Mouse (Mus musculus): ENCODE results near the gene Mta3. TPM values are rescaled to one million over a fixed set of nuclear protein-coding genes. Genes with fewer than 3 reads are reported as not detected.

Mta3 gene
- polyA plus RNA-seq, 2 experiments from 2014 or later = 80.0 to 105 TPM

GRCm38 (mm10) chr17:83767064-83767463 is 61.1 kb downstream of the Mta3 start:
- no peak for ATAC-seq

- ATAC-seq = no peak
Observed at GRCm38 (mm10) chr17:83768309-83768708, 62.3 kb downstream of the Mta3 start.

GRCm38 (mm10) chr17:83770371-83770770 is 64.4 kb downstream of the Mta3 start:
- ATAC-seq = no peak

- ATAC-seq = no peak
Observed at GRCm38 (mm10) chr17:83770931-83771330, 65.0 kb downstream of the Mta3 start.

- ATAC-seq = no peak
Observed at GRCm38 (mm10) chr17:83772110-83772509, 66.1 kb downstream of the Mta3 start.

- peak; percentile 80 for ATAC-seq
Observed at GRCm38 (mm10) chr17:83772711-83773110, 66.7 kb downstream of the Mta3 start.

- ATAC-seq = no peak
Observed at GRCm38 (mm10) chr17:83776965-83777364, 71.0 kb downstream of the Mta3 start.

GRCm38 (mm10) chr17:83777462-83778051 is 71.6 kb downstream of the Mta3 start:
- no peak for ATAC-seq

- ATAC-seq = no peak
Observed at GRCm38 (mm10) chr17:83780228-83780627, 74.3 kb downstream of the Mta3 start.

GRCm38 (mm10) chr17:83782740-83783139 is 76.8 kb downstream of the Mta3 start:
- ATAC-seq = no peak

- ATAC-seq = no peak
Observed at GRCm38 (mm10) chr17:83786418-83786817, 80.5 kb downstream of the Mta3 start.

GRCm38 (mm10) chr17:83790158-83790557 is 84.2 kb downstream of the Mta3 start:
- no peak for ATAC-seq

- ATAC-seq = no peak
Observed at GRCm38 (mm10) chr17:83792388-83792787, 86.4 kb downstream of the Mta3 start.

- ATAC-seq = no peak
Observed at GRCm38 (mm10) chr17:83795121-83795520, 89.2 kb downstream of the Mta3 start.

GRCm38 (mm10) chr17:83799506-83800050 is 93.6 kb downstream of the Mta3 start:
- ATAC-seq = no peak

GRCm38 (mm10) chr17:83803987-83804386 is 98.0 kb downstream of the Mta3 start:
- ATAC-seq = no peak

- ATAC-seq = no peak
Observed at GRCm38 (mm10) chr17:83805078-83805477, 99.1 kb downstream of the Mta3 start.

- ATAC-seq = no peak
Observed at GRCm38 (mm10) chr17:83807345-83807744, 101.4 kb downstream of the Mta3 start.

- ATAC-seq = peak; percentile 71
Observed at GRCm38 (mm10) chr17:83807778-83808398, 101.9 kb downstream of the Mta3 start.

GRCm38 (mm10) chr17:83808476-83809098 is 102.6 kb downstream of the Mta3 start:
- no peak for ATAC-seq

GRCm38 (mm10) chr17:83809197-83809829 is 103.3 kb downstream of the Mta3 start:
- no peak for ATAC-seq

- no peak for ATAC-seq
Observed at GRCm38 (mm10) chr17:83810285-83810684, 104.3 kb downstream of the Mta3 start.

- ATAC-seq = no peak
Observed at GRCm38 (mm10) chr17:83812200-83812944, 106.4 kb downstream of the Mta3 start.
